Mouse (Mus musculus) layer of hippocampus, postnatal 36 days (tissue): ENCODE results near the gene Neu2. TPM values are rescaled to one million over a fixed set of nuclear protein-coding genes. Genes with fewer than 3 reads are reported as not detected.

Experiments used
- DNase-seq, 2 experiments: peaks; one replicate each; pipeline ENCODE4 v3.0.0; 2022
- total RNA-seq, 2 experiments: library from RNA; stranded (reverse); gene quantifications; 2 replicates each; pipeline ENCODE4 v1.2.3; 2021

The Neu2 gene
- total RNA-seq, 2 experiments from 2014 or later = 0.30 to 0.33 TPM

DNA sequence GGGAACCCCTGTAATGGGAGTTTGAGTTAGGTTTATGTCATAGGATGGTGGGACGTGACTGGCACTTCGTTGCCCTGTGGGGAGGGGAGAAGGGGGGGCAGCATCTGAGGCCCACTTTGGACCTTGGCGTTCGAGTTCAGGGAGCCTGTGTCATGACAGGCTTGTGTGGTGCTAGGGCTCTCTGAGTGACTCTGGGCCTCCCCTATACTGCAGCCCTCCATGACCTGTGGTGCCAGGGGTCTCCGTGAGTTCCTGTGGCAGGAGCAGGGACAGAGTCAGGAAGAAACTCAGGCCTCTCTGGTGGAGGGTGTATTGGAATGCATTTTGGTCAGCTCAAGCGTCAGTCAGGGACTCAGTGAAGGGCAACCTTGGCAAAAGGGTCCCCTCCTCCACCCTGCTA, 111.0 kb downstream of the Neu2 start:
- DNase-seq = no peak

DNA sequence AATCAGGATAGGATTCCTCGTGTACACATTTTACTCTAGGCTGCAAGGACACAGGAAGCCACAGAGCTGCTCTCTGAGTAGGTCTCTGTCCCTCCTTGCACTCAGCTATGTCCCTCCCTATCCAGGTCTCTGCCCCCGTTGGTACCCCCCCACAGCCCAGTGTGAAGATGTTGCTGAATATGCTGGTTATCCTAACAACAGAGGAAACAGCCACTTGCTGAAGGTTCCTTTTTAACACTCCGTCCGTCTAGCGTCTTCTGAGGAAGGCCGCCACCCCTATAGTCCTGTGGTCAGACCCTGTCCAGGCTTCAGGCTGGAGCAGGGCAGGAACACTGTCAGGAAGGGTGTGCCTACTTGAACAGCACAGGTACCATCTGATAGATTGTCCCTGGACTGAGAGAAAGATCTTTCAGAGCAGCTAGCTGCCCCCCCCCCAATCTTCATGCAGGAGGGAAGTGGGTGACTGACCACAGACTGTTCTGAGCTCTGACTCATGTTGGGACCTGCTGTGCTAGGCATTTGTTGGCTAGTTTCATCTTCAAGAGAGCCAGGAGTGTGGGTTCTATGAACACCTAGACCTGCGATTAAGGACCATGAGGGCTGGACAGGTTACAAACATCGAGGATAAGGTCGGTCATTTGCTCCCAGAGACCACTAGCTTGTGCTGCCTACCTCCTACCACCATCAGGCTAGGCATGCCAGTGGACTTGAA, 111.6 kb downstream of the Neu2 start:
- DNase-seq = no peak

DNA sequence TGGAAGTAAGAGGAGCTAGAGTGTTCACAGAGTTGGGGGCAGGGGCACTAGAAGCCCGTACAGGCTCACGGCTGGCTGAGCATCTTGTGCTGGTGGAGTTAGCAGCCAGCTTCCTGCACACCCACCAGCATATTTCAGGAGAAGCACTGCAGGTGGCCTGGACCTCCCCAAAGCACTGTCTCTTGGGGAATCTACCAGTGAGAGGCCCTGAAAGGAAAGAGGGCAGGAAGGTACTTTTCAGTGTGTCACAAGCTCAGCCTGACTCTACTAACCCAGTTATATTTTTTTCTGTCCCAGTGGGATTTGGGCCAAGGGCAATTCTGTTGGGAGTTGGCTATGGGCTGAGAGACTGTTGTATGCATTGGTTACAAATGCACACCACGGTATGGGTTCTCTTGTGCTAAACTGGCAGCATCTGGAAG, 112.2 kb downstream of the Neu2 start:
- no peak for DNase-seq

DNA sequence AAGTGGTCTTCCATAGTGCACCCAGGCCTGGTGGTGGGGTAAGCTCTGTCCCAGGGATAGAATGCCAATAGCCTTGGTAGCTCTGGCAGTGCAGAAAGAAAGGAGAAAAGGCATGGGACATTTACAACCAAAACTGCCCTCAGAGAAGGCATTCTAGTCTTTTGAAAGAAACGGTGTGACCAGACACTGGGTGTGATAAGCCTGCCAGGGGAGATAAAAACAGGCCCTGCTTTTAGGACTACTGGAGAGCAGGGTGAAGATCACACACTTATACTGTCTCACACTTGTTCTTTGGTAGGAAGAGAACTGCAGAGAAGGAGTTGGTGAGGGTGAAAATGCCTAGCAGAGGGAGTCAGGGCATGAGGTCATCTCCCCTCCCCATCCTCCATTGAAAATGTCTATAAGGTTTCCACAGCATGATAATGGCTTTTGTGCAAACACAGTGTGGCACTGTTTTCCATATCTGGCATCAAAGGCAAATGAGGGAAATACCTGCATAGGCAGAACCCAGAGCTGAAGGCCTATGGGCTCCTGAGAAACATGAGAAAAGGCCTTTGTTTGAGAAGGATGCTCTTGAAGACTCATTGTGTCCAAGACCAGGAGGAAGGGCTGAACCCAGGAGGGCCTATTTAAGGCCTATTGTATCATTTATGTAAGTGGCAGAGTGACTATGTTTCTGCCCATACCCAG, 114.4 kb downstream of the Neu2 start:
- no peak for DNase-seq

DNA sequence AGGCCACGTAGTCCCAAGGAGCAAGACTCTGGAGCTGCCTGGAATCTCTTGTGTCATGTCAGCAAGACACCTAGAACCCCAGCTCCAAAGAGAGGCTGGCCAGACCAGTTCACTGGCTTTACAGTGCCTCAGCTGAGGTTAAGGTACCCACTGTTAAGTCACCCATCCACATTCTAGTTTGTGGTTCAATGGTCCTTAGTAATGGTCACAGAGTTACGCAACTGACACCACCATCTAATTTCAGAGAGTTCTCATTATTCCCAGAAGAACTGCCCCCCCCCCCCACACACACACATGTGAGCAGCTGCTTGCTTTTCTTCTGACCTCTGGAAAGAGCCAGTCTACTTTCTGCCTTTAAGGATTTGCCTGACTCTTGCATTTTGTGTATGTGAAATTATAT, 115.1 kb downstream of the Neu2 start:
- DNase-seq = no peak

DNA sequence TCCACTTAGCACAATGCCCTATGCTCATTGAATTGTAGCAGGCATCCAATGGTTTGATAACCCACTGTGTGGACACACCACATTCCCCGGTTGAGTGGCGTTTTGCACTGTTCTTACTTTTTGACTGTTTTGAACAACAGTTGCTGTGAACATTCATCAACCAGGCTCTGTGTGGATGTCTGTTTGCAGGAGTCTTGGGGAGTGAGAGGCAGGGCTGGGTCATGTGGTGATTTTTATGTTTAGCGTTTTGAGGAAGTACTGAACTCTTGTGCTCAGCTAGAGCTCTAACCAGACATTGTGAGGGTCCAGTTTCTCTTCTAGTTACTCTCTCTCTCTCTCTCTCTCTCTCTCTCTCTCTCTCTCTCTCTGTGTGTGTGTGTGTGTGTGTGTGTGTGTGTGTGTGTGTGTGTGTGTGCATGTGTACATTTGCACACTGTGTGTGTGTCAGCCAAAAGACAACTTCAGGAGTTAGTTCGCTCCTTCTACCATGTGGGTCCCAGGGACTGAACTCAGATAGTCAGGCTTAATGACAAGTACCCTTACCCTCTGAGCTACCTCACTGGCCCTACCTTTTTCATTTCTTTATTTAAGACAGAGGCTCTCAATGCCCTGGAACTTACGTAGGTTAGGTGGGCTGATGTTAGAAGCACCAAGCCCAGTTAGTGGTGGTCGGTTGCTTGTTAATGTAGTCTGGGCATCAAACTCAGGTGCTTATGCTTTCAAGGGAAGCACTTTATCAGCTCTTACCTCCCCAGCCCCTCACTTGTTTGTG, 115.8 kb downstream of the Neu2 start:
- no peak for DNase-seq

DNA sequence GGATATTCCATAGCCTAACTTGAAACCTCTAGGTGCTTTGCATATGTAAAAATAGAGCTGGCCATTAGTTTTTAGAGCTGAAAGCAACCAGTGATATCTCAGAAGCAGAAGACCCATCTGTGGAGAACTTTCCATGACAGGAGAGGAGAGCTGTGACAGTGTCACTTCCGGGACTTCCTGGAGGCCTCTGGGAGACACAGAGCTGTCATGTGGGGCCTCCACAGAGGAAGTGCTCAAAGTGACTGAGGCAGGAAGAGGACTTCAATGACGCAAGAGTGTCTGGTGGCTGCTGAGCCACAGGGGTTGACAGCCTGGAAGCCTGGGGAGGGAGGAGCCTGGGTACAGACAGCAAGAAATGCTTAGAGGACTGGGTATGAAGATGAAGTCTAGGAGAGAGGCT, 116.7 kb downstream of the Neu2 start:
- DNase-seq = no peak

DNA sequence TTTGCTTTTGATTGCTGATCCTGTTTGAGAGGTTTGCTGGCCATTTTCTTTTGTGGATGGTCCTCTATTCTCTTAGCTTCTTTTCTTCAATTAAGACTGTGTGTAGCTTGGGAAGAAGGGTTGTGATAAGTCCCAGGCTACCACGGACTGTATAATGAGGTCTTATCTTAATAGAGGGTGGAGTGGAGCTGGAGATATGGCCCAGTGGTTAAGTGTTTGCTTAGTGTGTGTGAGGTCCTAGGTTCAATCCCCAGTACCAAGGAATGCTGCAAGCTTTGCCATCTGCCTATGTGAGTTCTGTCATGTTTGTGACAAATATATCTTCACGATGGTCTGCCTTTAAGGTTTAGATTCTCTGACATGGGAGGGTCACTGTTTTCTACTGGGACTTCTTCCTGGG, 118.4 kb downstream of the Neu2 start:
- no peak for DNase-seq

DNA sequence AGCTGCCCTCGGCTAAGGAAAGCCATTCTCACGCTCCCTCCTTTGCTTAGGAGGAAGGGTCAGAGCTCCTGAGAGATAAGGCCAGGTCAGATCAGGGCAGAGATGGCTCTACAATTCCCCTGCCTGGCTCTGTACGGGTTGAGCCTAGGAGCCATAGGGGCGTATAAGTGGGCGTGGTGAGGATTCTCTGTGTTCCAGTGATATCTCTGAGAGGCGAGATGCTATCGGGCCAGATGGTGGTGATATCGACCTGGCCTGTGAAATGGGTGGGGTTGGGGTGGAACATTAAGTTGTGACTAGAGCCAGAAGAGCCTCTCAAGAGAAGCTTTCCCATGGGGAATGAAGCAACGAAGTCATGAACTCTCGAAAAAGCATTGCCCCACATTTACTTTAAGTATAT, 121.9 kb downstream of the Neu2 start:
- DNase-seq = no peak

DNA sequence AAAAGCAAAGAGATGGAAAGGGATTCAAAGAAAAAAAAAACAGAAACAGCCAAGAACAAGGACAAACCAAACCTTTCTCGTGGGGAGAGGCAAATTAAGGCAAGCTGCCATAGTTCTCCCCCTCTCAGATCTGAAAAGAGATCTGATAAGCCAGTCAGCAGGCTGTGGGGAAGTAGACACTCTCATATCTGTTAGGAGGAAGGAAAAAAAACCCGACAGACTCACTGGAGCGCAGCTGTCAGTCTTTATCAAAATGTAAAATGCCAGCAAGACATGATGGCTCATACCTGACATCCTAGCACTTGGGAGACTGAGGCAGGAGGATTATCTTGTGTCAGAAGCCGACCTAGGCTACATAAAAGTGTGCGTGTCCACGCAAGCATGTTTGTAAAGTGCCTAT, 122.5 kb downstream of the Neu2 start:
- no peak for DNase-seq

DNA sequence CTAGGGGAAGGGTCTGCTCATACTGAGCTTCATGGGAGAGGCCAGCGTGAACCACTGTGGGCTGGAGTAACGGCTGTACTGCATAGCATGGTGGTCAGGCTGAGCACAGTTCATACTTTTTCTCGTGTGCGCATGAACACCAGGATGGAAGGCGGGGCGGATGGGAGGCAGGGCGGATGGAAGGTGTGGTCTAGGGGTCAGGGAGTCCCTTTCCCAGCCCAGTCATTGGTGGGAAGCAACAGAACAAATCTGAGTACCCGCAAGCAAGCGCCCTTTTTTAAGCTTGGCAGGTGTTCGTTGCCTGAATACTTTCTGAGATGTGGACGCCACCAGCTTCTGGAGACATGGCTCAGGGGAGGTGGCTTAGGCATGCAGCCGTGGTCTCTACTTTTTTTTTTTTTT, 127.0 kb downstream of the Neu2 start:
- no peak for DNase-seq

DNA sequence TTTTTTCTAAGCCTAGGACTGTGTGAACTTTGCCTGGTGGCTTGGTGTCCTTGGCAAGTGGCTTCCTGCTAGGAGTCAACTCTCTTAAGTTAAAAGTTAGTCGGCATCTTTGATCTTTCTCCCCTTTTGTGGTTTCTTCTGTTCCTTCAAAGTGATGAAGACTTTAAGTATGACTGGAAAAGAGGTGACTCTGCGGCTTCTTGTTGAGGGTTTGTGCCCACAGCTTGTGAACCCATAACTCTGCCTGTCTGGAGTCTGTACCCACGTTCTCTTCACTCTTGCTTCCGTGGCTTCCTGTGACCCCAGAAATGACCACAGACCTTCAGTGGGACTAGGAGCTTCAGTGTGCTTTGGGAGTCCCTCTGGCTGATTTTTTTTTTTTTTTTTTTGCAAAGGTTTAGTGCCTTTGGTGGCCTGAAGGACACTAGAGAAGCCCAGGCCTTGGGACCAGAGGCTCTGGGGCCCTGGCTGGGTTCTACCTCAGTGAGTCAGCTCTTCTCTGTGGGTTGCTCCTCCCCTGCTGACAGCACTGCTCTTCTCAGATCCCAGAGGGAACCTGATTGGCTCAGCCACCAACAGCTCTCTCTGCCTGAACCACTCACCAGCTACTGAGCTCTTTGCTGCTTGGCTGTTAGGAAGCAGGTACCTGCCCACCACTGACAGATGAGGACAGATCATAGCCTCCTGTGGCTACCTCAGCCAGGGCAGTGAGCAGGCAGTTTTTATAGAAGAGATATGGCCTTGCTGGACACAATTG, 127.6 kb downstream of the Neu2 start:
- DNase-seq = no peak

DNA sequence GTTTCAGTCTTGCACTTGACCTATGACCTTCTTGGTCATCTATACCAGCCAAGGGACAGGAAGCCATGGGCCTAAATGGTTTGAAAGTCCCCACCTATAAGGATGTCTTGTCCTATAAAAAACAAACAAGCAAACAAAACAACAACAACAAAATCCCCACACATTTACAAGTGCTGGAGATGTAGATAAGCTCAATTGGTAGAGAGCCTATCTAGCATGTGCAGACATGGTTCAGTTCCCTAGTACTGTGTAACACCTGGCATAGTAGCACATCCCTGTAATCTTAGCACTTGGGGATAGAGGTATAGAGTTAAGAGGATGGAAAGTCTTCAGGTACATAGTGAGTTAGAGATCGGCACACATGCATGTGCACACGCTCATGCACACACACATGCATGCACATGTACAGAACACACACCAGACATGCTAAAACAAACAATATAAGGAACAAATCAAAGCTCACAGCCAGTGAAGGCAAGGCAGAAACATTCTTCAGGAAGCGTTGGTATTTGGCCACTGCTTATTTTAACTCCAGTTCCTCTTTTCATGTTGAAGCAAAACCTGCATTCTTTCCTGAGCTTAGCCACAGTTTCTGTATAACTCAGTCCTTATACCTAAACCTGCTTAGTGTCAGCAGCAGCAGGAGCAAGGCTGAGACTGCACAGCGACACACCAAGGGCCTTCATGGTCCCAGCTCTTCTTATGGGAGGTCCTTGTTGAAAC, 128.3 kb downstream of the Neu2 start:
- DNase-seq = no peak

DNA sequence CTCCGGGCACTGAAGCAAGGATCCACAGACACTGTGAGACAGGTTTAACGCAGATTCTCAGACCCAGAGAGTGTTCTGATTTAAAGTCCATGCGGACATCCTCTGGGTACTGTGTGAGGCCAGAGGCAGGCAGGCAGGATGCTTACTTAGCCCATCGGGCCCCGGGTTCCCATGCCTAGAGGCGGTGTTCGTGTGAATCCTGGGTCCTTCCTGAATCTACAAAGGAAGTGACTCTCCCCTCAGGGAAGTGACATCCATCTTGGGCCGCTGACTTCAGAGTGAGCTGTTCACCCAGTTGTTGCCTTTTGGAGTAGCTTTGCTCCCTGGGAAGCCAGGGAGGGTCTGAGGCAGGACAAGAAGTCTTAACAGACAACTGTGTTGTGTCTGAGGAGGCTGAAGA, 130.0 kb downstream of the Neu2 start:
- no peak for DNase-seq

DNA sequence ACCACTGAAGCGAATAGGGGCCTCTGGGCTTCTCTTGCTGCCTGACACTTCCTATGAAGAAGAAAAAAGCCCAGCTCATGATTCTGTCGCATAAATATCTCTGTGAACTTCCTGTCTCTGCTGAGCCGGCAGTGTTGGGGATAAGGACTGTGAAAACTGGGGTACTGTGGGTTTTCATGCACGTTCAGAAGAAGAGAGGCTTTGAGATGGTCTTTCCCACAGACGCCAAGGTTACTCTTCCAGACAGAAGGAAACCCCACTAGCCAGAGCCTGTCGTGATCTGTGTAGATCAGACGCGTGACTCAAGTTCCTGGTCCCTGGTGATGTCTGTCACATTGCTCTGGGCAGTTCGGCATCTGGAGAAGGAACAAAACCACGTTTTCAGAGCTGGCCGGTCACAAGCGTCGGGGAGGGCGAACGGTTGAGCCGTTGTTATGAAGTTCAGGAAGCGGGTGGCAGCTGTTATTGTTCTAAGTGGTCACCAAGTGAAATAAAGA, 130.5 kb downstream of the Neu2 start:
- DNase-seq = no peak

DNA sequence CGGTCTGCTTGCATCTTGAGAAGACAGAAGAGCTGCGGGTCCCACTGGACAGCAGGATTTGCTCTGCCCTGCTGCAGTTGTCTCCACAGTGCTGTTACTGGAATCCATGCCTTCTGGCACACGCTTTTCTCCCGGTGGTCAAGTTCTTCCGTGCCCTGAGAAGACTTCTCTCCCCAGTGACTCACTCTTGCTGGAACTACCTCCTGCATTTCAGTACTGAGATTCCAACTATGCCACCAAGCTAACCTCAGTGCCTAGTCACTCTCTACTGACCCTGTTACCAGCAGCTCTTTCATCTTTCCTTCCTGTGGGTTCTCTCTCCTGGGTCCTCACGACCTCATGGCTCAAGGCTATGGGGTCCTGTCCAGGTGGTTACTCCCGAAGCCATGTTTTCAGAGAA, 133.3 kb downstream of the Neu2 start:
- DNase-seq = no peak

DNA sequence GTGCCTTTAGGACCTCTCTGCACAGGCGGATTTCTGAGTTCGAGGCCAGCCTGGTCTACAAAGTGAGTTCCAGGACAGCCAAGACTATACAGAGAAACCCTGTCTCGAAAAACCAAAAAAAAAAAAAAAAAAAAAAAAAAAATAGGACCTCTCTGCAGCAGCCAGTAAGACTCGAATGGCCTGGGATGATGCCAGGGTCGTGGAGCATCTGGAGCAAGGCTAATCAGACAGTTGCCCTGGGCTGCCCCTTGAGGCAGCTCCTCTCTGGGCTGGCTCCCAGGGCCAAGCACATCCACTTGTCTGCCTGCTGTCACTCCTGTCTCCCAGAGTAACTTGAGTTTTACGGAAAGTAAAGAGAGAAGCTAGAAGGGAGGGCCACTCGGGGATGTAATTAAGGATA, 135.4 kb downstream of the Neu2 start:
- DNase-seq = no peak

DNA sequence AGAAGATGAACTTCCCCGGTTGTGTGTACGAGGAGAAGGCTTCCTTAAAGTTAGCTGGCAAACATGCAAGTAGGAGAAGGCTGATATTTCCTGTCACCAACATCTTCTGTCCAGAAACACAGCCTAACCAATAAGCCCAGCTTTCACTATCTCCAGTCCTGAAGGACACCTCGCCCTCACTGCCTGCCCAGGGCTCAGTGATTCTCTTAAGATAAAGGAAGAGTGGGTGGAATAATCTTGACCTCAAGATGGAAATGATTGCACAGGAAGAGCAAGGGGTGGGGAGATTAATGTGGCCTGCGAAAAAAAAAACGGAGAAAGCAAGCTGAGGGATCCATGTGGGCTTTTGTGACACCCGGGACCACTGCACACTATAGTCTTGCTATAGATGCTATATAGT, 136.1 kb downstream of the Neu2 start:
- DNase-seq = no peak
